Mouse (Mus musculus): ENCODE measurements around the gene Asgr1.

GRCm38 (mm10) chr11:70016669-70017068, 37.2 kb upstream of the Asgr1 start, which contains the start of gene Dlg4:
- TF ChIP-seq POLR2AphosphoS5 (IDR thresholded peaks at IDR 0.05; ENCODE audit: insufficient replicate concordance, low read depth, low read length) (no peak), GATA1 (IDR thresholded peaks at IDR 0.05; ENCODE audit: borderline replicate concordance, low read length) (no peak), CTCF (IDR thresholded peaks at IDR 0.05; ENCODE audit: low read depth, low read length) (no peak), TAL1 (conservative IDR thresholded peaks at IDR 0.05; ENCODE audit: low read depth, low read length) (no peak), GATA2 (IDR thresholded peaks at IDR 0.05; ENCODE audit: borderline replicate concordance, low read depth, low read length) (no peak)
